Mouse (Mus musculus) thymus, postnatal 14 days (tissue): Measurements from ENCODE around the gene Abcc1.

Experiments used
- DNase-seq: peaks from one replicate; pipeline ENCODE4 v3.0.0; 2021

Abcc1 gene

GRCm38 (mm10) chr16:14361362-14362098 is at the start of gene Abcc1:
Gene Abcc1 (plus strand): TSS chr16:14361558.
- DNase-seq, result peak; percentile 73

- DNase-seq, result no peak
Measured at GRCm38 (mm10) chr16:14312914-14313313, 48.4 kb upstream of the Abcc1 start.

- peak; percentile 95 for DNase-seq
Measured at GRCm38 (mm10) chr16:14316884-14317876, 44.2 kb upstream of the Abcc1 start, which contains the start of gene Fopnl. Gene Fopnl (minus strand): TSS chr16:14317405.

GRCm38 (mm10) chr16:14319681-14320080 is 41.7 kb upstream of the Abcc1 start:
- no peak for DNase-seq

GRCm38 (mm10) chr16:14320494-14320893 is 40.9 kb upstream of the Abcc1 start:
- no peak for DNase-seq

GRCm38 (mm10) chr16:14328156-14328555 is 33.2 kb upstream of the Abcc1 start:
- DNase-seq, result no peak

GRCm38 (mm10) chr16:14344967-14345366 is 16.4 kb upstream of the Abcc1 start:
- DNase-seq, result no peak

- DNase-seq, result no peak
Measured at GRCm38 (mm10) chr16:14351571-14351970, 9.8 kb upstream of the Abcc1 start.

- no peak for DNase-seq
Measured at GRCm38 (mm10) chr16:14352234-14352633, 9.1 kb upstream of the Abcc1 start.

- DNase-seq, result no peak
Measured at GRCm38 (mm10) chr16:14352663-14353062, 8.7 kb upstream of the Abcc1 start.

GRCm38 (mm10) chr16:14357859-14358258 is 3.5 kb upstream of the Abcc1 start:
- DNase-seq, result no peak

GRCm38 (mm10) chr16:14358531-14358930 is 2.8 kb upstream of the Abcc1 start:
- no peak for DNase-seq

- no peak for DNase-seq
Measured at GRCm38 (mm10) chr16:14360931-14361330, 427 bp upstream of the Abcc1 start.

GRCm38 (mm10) chr16:14362099-14362820 is 902 bp downstream of the Abcc1 start:
- no peak for DNase-seq

GRCm38 (mm10) chr16:14363496-14363895 is 2.1 kb downstream of the Abcc1 start:
- DNase-seq, result no peak

- DNase-seq, result no peak
Measured at GRCm38 (mm10) chr16:14364066-14364465, 2.7 kb downstream of the Abcc1 start.

- DNase-seq, result no peak
Measured at GRCm38 (mm10) chr16:14365457-14365856, 4.1 kb downstream of the Abcc1 start.

GRCm38 (mm10) chr16:14366017-14366416 is 4.7 kb downstream of the Abcc1 start:
- no peak for DNase-seq

- DNase-seq, result no peak
Measured at GRCm38 (mm10) chr16:14371367-14371766, 10.0 kb downstream of the Abcc1 start.

GRCm38 (mm10) chr16:14372382-14372781 is 11.0 kb downstream of the Abcc1 start:
- no peak for DNase-seq

GRCm38 (mm10) chr16:14372817-14373301 is 11.5 kb downstream of the Abcc1 start:
- no peak for DNase-seq

GRCm38 (mm10) chr16:14375942-14376341 is 14.6 kb downstream of the Abcc1 start:
- DNase-seq, result no peak

- no peak for DNase-seq
Measured at GRCm38 (mm10) chr16:14376352-14376751, 15.0 kb downstream of the Abcc1 start.
